Mouse (Mus musculus) CD4-positive, CD25-positive, alpha-beta regulatory T cell, adult 9 weeks (primary cell): ENCODE measurements around the gene Ebf1. TPM values are rescaled to one million over a fixed set of nuclear protein-coding genes. Genes with fewer than 3 reads are reported as not detected.

ENCODE experiments used
- polyA plus RNA-seq: library from polyadenylated mRNA; unstranded; fragments of 100-300 nt; shearing (Covaris generic); gene quantifications from one replicate; pipeline ENCODE4 v1.2.1, GENCODE M21; 2017

Ebf1 gene
- 0.40 TPM for polyA plus RNA-seq

DNA sequence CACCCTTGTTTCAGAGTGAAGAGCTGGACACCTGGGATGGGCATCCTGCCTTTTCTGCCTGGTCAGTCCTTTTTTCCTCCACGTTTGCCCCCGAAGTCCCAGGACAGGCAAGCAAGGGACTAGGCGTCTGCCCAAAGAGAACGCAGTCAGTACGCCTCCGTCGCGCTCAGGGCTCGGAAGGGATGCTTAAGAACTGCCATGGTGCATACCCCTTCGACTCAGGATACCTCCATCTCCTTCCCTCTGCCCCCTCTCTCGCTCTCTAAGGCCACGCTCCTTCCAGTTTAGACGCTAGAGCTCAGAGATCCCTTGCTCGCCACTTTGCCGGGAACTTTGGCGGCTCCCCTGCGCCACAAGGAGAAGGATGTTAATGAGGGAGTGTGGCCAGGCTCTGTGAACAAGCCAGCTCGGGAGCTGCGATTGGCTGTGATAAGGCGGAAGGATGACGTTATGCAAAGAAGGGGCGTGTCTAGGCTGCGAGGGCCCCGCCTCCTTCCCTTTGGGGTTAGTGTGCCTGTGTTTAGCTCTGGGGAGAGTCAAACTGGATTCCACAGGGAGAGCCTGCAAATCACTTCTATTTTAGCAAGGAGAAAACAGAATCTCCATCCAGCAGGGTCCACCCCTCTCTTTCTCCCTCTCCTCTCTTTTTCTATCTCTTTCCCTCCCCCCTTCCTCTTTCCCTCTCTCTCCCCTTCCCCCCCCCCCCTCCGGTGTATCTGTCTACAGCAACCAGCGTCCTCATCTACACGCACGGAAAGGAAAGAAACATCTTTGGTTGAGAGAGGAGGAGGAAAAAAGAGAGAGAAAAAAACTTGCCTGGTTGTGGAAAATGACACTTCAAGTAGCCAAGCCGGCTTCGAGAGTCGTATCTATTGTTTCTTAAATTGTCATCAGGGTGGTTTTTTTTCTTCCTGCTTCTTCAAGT is at the start of gene Ebf1:
Ebf1 (plus strand) TSS at position 530 of the 925 bp plus-strand sequence.

Other genes with a start within 250 kb of the Ebf1 start
- gene Il12b, start 217.3 kb upstream of the Ebf1 start, polyA plus RNA-seq: not detected
- gene Ublcp1, start 146.8 kb upstream of the Ebf1 start, polyA plus RNA-seq: 41.3 TPM
- gene Rnf145, start 98.4 kb upstream of the Ebf1 start, polyA plus RNA-seq: 58.0 TPM